Mouse (Mus musculus): ENCODE results near the gene Tnpo2.
"Not testable (repeated sequence)": the region's sequence is repeated elsewhere in the genome, so short reads cannot be mapped to it uniquely, and the experiment has no call there.

Tnpo2 gene

GRCm38 (mm10) chr8:85073041-85073612 lies 36.4 kb downstream of the Tnpo2 start:
- no peak for DNase-seq (ENCODE audit: low spot score)

DNA sequence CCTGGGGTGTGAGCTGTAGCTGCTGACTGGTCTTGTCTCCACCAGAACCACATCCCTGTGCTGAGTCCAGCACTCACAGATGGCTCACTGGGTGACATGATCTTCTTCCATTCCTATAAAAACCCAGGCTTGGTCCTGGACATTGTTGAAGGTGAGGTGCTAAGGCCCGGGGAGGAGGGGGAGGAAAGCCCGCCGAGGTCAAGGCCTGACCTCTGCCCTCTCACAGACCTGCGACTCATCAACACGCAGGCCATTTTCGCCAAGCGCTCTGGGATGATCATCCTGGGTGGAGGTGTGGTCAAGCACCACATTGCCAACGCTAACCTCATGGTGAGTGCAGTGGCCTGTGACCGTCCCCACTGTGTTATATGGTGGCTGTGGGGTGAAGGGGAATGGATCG lies 37.5 kb downstream of the Tnpo2 start:
- no peak for DNase-seq (ENCODE audit: low spot score)

DNA sequence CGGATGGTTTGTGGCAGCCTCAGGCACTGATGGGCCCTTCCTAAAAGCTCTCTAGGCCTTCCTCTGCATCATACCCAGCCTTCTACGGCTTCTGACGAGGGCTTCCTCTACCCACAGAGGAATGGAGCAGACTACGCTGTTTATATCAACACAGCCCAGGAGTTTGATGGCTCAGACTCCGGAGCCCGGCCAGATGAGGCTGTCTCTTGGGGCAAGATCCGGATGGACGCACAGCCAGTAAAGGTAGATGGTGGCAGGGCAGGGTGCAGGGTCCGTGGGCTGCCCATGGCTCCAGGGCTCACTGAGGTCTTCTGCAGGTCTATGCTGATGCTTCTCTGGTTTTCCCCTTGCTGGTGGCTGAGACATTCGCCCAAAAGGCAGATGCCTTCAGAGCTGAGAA lies 37.9 kb downstream of the Tnpo2 start:
- no peak for DNase-seq (ENCODE audit: low spot score)

DNA sequence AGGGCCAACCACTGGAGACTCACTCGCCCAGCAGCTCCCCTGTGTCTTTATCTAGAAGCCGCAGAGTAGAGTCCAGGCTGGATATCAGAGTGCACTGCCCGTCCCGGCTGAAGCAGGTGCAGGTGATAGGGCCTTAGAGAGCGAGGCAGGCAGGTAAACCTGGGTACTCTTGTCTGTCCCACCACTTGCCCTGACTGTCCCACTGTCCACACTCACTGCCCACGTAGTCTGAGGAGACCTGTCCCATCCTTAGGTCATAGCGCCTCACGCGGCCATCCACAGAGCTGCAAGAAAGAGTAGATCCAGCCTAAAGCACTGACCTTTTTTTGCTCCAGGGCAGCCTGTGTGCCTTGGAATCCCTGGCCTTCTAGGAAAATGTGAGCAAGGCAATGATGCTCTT lies 39.3 kb downstream of the Tnpo2 start:
- DNase-seq (ENCODE audit: low spot score), result peak; percentile 79

DNA sequence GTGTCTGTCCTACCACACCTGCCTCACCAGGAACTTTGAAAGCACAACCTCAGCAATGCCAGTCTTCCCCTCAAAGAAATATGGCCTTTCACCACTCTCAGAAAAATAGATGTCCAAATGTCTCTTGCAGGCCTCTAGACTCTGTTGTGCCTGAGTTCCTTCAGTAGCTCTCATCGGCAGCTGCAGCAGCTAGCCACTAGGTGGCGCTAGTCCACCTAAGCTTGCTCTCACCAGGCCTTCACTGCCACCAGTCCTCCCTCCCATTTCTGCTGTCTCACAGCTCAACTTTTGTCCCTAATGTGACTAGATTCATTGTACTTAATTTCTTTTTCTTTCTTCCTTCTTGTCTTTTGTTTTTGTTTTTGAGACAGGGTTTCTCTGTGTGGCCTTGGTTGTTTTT lies 40.3 kb downstream of the Tnpo2 start:
- peak; percentile 79 for DNase-seq (ENCODE audit: low spot score)

DNA sequence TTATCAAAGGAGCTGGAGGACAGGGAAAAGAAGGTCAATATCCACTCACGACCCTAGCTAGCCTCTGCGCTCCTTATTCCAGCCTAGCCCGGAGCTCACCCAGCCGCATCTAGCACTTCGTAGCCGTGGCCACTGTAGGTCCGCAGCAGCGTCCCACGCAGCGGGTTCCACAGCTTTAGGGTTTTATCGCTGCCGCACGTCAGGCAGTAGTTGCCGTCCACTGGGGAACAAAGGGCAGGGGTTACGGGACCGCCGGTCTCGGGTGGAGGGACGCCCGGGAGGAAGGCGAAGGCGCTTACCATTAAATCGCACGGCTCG lies 43.5 kb downstream of the Tnpo2 start:
- DNase-seq (ENCODE audit: low spot score), result no peak

- peak; percentile 77 for DNase-seq (ENCODE audit: low spot score)
Measured at GRCm38 (mm10) chr8:85080532-85081215, 44.0 kb downstream of the Tnpo2 start, which contains the start of gene Wdr83os. Gene Wdr83os (plus strand): TSS chr8:85080740.

DNA sequence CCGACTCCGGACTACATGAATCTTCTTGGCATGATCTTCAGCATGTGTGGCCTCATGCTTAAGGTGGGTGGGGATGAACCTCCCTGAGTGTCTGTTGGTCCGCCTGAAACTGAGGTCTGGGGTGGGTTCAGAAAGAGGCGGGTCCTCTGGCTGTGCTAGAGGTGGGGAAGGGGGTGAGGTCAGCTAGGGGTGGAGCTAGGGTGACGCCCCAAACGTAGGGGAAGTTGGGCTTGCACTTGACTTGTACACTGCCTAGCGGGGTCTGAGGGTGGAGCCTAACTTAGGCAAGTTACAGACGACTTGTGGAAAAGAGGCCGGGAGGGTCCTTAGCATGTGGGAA lies 44.5 kb downstream of the Tnpo2 start, which contains the start of gene Wdr83:
Wdr83 (minus strand) TSS at position 91 of the 340 bp plus-strand sequence.
- no peak for DNase-seq (ENCODE audit: low spot score)

GRCm38 (mm10) chr8:85082169-85082568 lies 45.5 kb downstream of the Tnpo2 start:
- not testable (repeated sequence) for DNase-seq (ENCODE audit: low spot score)

GRCm38 (mm10) chr8:85083108-85083813 lies 46.5 kb downstream of the Tnpo2 start, which contains the start of gene Man2b1:
Gene Man2b1 (plus strand): TSS chr8:85083270.
- peak; percentile 91 for DNase-seq (ENCODE audit: low spot score)

GRCm38 (mm10) chr8:85084633-85085032 lies 47.9 kb downstream of the Tnpo2 start:
- no peak for DNase-seq (ENCODE audit: low spot score)

DNA sequence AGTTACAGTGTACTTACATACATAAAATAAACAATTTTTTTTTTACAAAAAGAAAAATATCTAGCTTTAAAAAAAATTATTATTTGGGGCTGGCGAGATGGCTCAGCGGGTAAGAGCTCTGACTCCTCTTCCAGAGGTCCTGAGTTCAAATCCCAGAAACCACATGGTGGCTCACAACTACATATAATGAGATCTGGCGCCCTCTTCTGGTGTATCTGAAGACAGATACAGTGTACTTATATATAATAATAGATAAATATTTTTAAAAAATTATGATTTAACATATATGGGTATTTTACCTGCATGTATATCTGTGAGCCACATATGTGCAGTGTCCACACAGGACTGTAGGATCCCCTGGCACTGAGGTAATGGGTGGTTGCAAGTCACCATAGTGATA lies 49.5 kb downstream of the Tnpo2 start:
- no peak for DNase-seq (ENCODE audit: low spot score)

- DNase-seq (ENCODE audit: low spot score), result no peak
Measured at GRCm38 (mm10) chr8:85088771-85089170, 52.1 kb downstream of the Tnpo2 start.

DNA sequence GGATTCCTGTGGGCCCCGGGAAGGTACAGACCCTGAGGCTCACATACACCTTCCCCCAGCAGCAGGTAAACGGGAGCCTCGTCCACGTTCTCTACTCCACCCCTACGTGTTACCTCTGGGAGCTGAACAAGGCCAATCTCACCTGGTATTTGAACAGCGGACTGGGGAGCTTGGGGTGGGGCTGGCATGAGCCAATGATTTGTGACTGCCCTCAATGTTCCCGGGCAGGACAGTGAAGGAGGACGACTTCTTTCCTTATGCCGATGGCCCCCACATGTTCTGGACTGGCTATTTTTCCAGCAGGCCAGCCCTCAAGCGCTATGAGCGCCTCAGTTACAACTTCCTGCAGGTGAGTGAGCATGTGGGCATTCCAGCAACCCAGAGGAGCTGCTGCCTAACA lies 54.1 kb downstream of the Tnpo2 start:
- peak; percentile 33 for DNase-seq (ENCODE audit: low spot score)

- DNase-seq (ENCODE audit: low spot score), result peak; percentile 49
Measured at GRCm38 (mm10) chr8:85091526-85092090, 54.9 kb downstream of the Tnpo2 start.

GRCm38 (mm10) chr8:85095051-85095450 lies 58.3 kb downstream of the Tnpo2 start:
- DNase-seq (ENCODE audit: low spot score), result no peak

- no peak for DNase-seq (ENCODE audit: low spot score)
Measured at GRCm38 (mm10) chr8:85095566-85095965, 58.9 kb downstream of the Tnpo2 start.

GRCm38 (mm10) chr8:85096196-85096595 lies 59.5 kb downstream of the Tnpo2 start:
- no peak for DNase-seq (ENCODE audit: low spot score)

DNA sequence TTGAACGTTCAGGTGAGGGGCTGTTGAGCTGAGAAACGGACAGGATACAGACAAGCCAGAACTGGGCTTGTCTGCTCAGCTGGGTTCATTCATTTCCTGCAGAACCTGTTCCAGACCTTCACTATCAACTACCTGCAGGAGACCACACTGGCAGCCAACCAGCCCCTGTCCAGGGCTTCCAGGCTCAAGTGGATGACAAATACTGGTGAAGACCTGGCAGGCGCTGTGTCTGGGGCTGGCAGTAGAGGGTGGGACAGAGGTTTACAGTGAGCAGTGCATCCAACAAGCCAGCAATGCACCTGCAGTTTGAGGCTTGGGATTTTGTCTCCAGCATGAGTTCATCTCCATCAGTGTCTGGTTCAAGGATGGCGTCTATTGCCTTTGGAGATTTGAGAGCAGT lies 60.1 kb downstream of the Tnpo2 start:
- no peak for DNase-seq (ENCODE audit: low spot score)

GRCm38 (mm10) chr8:85100076-85100665 lies 63.5 kb downstream of the Tnpo2 start:
- no peak for DNase-seq (ENCODE audit: low spot score)
